Mouse (Mus musculus) heart, adult 2 months (tissue): ENCODE data around the gene Arid4a. TPM values are rescaled to one million over a fixed set of nuclear protein-coding genes. Genes with fewer than 3 reads are reported as not detected.
"Not testable (repeated sequence)": the region's sequence is repeated elsewhere in the genome, so short reads cannot be mapped to it uniquely, and the experiment has no call there.

Source experiments
- DNase-seq, 2 experiments: peaks; one replicate each; pipeline ENCODE4 v3.0.0; 2021
- H3K27ac ChIP-seq: fragments of 200-600 bp; 2 replicates; pipeline ENCODE4 v1.8.1; 2022
- H3K27me3 ChIP-seq: fragments of 200-500 bp; 2 replicates; pipeline ENCODE4 v1.6.1; 2012; ENCODE audit warnings: mild to moderate bottlenecking, low read length, inconsistent platforms, mixed read lengths; ENCODE audit not compliant: control insufficient read depth, insufficient read depth
- H3K36me3 ChIP-seq: fragments of 200-500 bp; 2 replicates; pipeline ENCODE4 v1.6.1; 2012; ENCODE audit warnings: low read length, inconsistent platforms; ENCODE audit not compliant: control insufficient read depth, insufficient read depth
- H3K4me1 ChIP-seq: fragments of 200-500 bp; 2 replicates; pipeline ENCODE4 v1.6.1; 2011; ENCODE audit warnings: low read length; ENCODE audit not compliant: control insufficient read depth, insufficient read depth
- H3K4me3 ChIP-seq: fragments of 200-600 bp; 2 replicates; pipeline ENCODE4 v1.8.1; 2022
- H3K79me2 ChIP-seq: fragments of 200-500 bp; replicated peaks from 2 replicates; pipeline ENCODE4 v1.6.1; 2012; ENCODE audit warnings: mild to moderate bottlenecking, inconsistent platforms, low read length, moderate library complexity, mixed read lengths; ENCODE audit not compliant: control insufficient read depth, insufficient read depth
- H3K9ac ChIP-seq: fragments of 200-500 bp; 2 replicates; pipeline ENCODE4 v1.6.1; 2012; ENCODE audit warnings: low read depth, mild to moderate bottlenecking, control low read depth, inconsistent platforms, low read length, mixed read lengths
- CTCF ChIP-seq: fragments of 200-600 bp; IDR thresholded peaks from 2 replicates; pipeline ENCODE4 v1.8.1; 2022; ENCODE audit warnings: antibody characterized with exemption, mild to moderate bottlenecking, moderate library complexity
- EP300 ChIP-seq: fragments of 200-500 bp; IDR thresholded peaks from 2 replicates; pipeline ENCODE4 v1.6.1; 2011; ENCODE audit warnings: low read depth, low read length, control low read depth; ENCODE audit not compliant: insufficient read depth
- POLR2A ChIP-seq: fragments of 200-500 bp; IDR thresholded peaks from 2 replicates; pipeline ENCODE4 v1.6.1; 2011; ENCODE audit warnings: mild to moderate bottlenecking, low read depth, low read length, control low read depth; ENCODE audit not compliant: insufficient read depth
- WGBS: fragments of 180-500 bp; shearing (Covaris S2); methylation state at CpG from one replicate; pipeline ENCODE4 v1.1.7; 2018; 5-methylcytosine and 5-hydroxymethylcytosine counted together
- intact Hi-C: fragments of 180-260 bp; cut with DNase I; formaldehyde crosslinking; loops from one replicate; pipeline ENCODE4 v1.15.1; 2025
- polyA plus RNA-seq: library from polyadenylated mRNA; depleted of rRNA; stranded (reverse); fragments of >200 nt; gene quantifications from 2 replicates; pipeline ENCODE4 v1.2.3, GENCODE M21; 2012
- total RNA-seq, 2 experiments: library from RNA; stranded (reverse); gene quantifications; 2 replicates each; pipeline ENCODE4 v1.2.3; 2021

The Arid4a gene
- total and polyA plus RNA-seq, 3 experiments, result 2.5 to 15.3 (median 14.1) TPM

DNA sequence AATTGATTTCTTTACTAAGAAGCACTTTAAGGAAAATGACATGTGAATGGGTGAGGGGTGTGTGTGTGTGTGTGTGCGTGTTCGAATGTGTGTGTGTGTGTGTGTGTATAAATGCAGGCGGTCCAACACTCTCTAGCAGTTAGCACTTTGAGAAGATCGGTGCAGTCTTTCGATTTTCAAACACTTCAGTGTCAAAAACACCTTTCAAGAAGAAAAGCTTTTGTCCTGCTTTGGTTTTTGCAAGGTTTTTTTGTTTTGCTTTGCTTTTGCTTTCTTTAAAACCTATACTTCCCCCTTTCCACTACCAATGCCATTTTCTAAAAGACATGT lies 1.4 kb downstream of the Arid4a start:
- no peak for TF ChIP-seq CTCF
- no peak for TF ChIP-seq POLR2A
- no peak for TF ChIP-seq EP300
- no peak for DNase-seq
- WGBS, result 6% methylated on average over 5 of the region's 5 CpGs
- peak overlapping the region; percentile 96 for H3K4me3 ChIP-seq
- H3K27me3 ChIP-seq, result no peaks in the 10 kb centered on the region
- H3K9ac ChIP-seq, result peak overlapping the region; percentile 97
- H3K27ac ChIP-seq, result peak overlapping the region; percentile 94
- peaks cover 7% of the 10 kb centered on the region for H3K4me1 ChIP-seq
- H3K79me2 ChIP-seq, result 0 out of 2 replicates have a peak, but pooled peaks cover 1% of the 10 kb centered on the region
- intact Hi-C loops, result loop anchor here (2.0 kb wide), 1 partner anchor 48 kb away; no protein-coding TSS in a partner anchor
- H3K36me3 ChIP-seq, result peaks cover 18% of the 10 kb centered on the region

DNA sequence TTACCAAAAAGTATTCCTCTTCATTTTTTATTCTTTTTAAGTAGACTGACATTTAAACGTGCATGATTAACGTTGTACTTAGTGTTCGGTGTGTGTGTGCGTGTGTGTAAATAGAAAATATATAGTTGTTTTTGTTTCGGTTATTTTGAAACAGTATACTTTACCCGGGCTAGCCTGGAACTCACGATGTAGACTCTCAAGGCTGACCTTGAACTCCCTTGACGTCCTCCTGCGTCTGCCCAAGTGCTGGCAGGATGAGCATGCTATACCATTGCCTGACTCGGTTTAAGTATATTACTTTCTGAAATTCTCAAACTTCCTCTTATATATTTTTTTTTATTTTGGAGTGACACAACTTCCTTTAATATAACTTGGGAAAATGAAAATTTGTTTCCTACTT lies 2.0 kb downstream of the Arid4a start:
- intact Hi-C loops, result loop anchor here (2.0 kb wide), 1 partner anchor 49 kb away; no protein-coding TSS in a partner anchor
- 0 out of 2 replicates have a peak, but pooled peaks cover 1% of the 10 kb centered on the region for H3K79me2 ChIP-seq
- no peaks in the 10 kb centered on the region for H3K27me3 ChIP-seq
- 65% methylated on average over 10 of the region's 10 CpGs for WGBS
- DNase-seq, result no peak
- no peak overlapping the region for H3K27ac ChIP-seq
- no peak overlapping the region for H3K9ac ChIP-seq
- no peak overlapping the region for H3K4me3 ChIP-seq
- H3K36me3 ChIP-seq, result peaks cover 14% of the 10 kb centered on the region
- H3K4me1 ChIP-seq, result peaks cover 6% of the 10 kb centered on the region
- TF ChIP-seq POLR2A (no peak), EP300 (no peak), CTCF (no peak)

DNA sequence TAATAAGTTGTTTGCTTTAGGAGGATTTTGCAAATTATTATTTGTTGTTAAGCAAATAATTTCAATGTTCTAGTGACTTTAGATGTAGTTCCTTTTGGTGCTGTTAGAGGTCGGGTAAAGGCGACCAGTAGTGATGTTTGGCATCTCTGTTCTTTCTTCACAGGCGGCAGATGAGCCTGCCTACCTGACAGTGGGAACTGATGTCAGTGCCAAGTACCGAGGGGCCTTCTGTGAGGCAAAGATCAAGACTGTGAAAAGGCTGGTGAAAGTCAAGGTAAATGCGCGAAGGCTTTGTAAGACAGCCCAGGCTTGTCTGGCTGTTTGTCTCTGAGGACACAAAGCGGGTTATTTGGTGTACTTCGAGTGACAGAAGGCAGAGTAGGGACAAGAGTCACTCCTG lies 3.4 kb downstream of the Arid4a start:
- Histone ChIP-seq H3K36me3 (peaks cover 3% of the 10 kb centered on the region), H3K79me2 (no peaks in the 10 kb centered on the region; the same call in 1 of the 2 replicates), H3K27me3 (no peaks in the 10 kb centered on the region), H3K27ac (no peak overlapping the region), H3K9ac (no peak overlapping the region), H3K4me3 (no peak overlapping the region), H3K4me1 (peaks cover under 1% of the 10 kb centered on the region; the same call in 1 of the 2 replicates)
- DNase-seq, result no peak
- TF ChIP-seq POLR2A (no peak), CTCF (no peak), EP300 (no peak)
- WGBS, result 92% methylated on average over 8 of the region's 8 CpGs
- intact Hi-C loops, result no loop called here

DNA sequence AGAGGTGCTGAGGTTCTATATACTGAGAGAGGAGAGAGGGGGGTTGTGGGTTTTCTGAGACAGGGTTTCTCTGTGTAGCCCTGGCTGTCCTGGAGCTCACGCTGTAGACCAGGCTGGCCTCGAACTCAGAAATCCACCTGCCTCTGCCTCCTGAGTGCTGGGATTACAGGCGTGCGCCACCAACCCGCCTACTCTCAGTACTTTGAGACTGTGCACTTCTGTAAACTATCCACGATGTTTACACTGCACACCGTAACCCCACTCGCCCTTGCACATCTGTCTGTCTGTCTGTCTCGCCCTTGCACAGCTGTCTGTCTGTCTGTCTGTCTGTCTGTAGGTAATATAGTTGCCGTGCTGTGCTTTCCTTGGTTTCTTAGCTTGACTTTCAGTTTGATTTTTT lies 8.6 kb downstream of the Arid4a start:
- Histone ChIP-seq H3K79me2 (peaks cover 2% of the 10 kb centered on the region; the same call in 1 of the 2 replicates), H3K27ac (no peak overlapping the region), H3K9ac (no peak overlapping the region), H3K4me1 (no peaks in the 10 kb centered on the region), H3K36me3 (peaks cover 5% of the 10 kb centered on the region), H3K4me3 (no peak overlapping the region), H3K27me3 (no peaks in the 10 kb centered on the region)
- TF ChIP-seq CTCF (no peak), POLR2A (no peak), EP300 (no peak)
- no peak for DNase-seq
- WGBS, result 93% methylated on average over 10 of the region's 10 CpGs
- intact Hi-C loops, result no loop called here

DNA sequence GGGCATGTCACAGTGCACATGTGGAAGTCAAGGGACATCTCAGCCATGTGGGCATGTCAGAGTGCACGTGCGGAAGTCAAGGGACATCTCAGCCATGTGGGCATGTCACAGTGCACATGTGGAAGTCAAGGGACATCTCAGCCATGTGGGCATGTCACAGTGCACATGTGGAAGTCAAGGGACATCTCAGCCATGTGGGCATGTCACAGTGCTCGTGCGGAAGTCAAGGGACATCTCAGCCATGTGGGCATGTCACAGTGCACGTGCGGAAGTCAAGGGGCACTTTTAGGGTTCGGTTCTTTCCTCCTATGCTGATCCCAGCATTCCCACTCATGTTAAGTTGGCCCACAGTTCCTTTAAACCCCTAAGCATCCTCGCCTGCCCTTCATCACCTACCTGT lies 12.5 kb downstream of the Arid4a start:
- intact Hi-C loops, H3K4me1 ChIP-seq, H3K79me2 ChIP-seq, H3K4me3 ChIP-seq, H3K27ac ChIP-seq, H3K36me3 ChIP-seq, H3K9ac ChIP-seq, H3K27me3 ChIP-seq, DNase-seq: not testable (repeated sequence)
- 90% methylated on average over 8 of the region's 8 CpGs for WGBS

DNA sequence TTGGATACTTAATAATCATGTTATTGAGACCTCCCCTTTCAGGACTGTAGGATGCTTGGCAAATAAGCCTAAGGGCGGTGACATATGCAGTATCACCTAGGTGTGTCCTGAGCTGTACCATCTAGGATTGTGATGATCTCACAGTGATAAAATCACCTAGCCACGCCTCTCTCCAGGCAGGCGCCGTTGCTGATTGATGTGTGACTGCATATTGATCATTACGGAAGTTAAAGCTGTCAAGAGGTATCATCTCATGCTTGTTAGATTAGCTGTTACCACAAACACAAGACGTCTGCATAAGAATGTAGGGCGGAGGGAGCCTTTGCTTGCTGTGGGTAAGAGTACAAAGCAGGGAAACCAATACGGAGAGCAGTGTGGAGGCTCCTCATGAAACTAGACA lies 14.5 kb downstream of the Arid4a start:
- Histone ChIP-seq H3K36me3 (peaks cover 3% of the 10 kb centered on the region), H3K27ac (no peak overlapping the region), H3K4me1 (no peaks in the 10 kb centered on the region), H3K4me3 (no peak overlapping the region), H3K79me2 (peaks cover 4% of the 10 kb centered on the region; the same call in 1 of the 2 replicates), H3K27me3 (no peaks in the 10 kb centered on the region), H3K9ac (no peak overlapping the region)
- no peak for TF ChIP-seq POLR2A
- no peak for TF ChIP-seq CTCF
- no peak for TF ChIP-seq EP300
- WGBS, result 88% methylated on average over 8 of the region's 8 CpGs
- DNase-seq, result no peak
- intact Hi-C loops, result no loop called here
